Mouse (Mus musculus) bone marrow, adult 2 months (tissue): ENCODE measurements around the gene Hira.

Source experiments
- CTCF ChIP-seq: fragments of 200-500 bp; IDR thresholded peaks from 2 replicates; pipeline ENCODE4 v1.5.1; 2011; ENCODE audit warnings: low read length, control low read depth; ENCODE audit not compliant: control insufficient read depth, insufficient read depth
- POLR2A ChIP-seq: fragments of 200-500 bp; IDR thresholded peaks from 2 replicates; pipeline ENCODE4 v1.6.1; 2011; ENCODE audit warnings: low read depth, mild to moderate bottlenecking, control low read depth, low read length, borderline replicate concordance; ENCODE audit not compliant: control insufficient read depth

DNA sequence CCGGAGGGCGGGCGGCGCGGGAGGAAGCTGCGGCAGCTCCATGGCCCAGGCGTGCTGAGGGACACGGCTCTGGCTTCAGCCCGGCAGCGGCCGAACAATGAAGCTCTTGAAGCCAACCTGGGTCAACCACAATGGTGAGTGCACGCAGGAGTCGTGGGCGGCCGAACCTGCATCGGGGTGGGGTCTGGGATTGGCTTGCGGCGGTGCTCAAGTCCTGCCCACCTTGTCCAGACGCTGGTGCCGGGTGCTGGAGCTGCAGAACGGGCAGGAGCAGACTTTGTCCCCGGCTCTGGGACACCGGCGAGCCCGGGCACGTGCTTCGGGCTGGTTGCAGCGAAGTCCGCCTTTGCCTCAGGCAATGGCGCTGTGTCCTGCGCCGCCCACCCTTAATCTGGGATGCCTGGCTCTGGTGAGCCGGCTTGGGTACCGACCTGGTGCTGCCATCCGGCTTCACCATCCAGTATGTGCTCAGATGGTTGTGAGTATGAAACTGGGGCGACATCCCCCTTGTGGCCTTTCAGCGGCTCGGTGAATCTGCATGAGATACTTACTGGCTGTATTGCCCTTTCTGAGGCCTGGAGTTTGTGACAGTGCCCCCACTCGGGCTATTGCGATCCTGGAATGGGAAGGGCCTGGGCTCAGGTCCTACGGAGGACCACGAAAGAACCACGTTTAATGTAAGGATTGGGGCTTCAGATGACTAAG lies 701 bp downstream of the Hira start:
- TF ChIP-seq CTCF = peak; percentile 36; the same call in 1 of the 2 replicates
- TF ChIP-seq POLR2A = no peak
